Mouse (Mus musculus) brown adipose tissue, adult 24 weeks (tissue): ENCODE data around the gene Dynlt1a. TPM values are rescaled to one million over a fixed set of nuclear protein-coding genes. Genes with fewer than 3 reads are reported as not detected.
"Not testable (repeated sequence)": the region's sequence is repeated elsewhere in the genome, so short reads cannot be mapped to it uniquely, and the experiment has no call there.

Experiments used
- H3K27ac ChIP-seq: fragments of 200-500 bp; replicated peaks from 2 replicates; pipeline ENCODE4 v1.5.1; 2012; ENCODE audit warnings: low read depth, mild to moderate bottlenecking, low read length
- H3K4me1 ChIP-seq: fragments of 200-500 bp; 2 replicates; pipeline ENCODE4 v1.6.1; 2012; ENCODE audit warnings: low read length, mixed read lengths; ENCODE audit not compliant: control insufficient read depth, insufficient read depth, insufficient read length
- H3K4me3 ChIP-seq: fragments of 200-500 bp; 2 replicates; pipeline ENCODE4 v1.5.1; 2012; ENCODE audit warnings: low read depth, mild to moderate bottlenecking, low read length, moderate library complexity; ENCODE audit not compliant: insufficient read depth
- polyA plus RNA-seq: library from polyadenylated mRNA; stranded (reverse); fragments of >200 nt; gene quantifications from 2 replicates; pipeline ENCODE4 v1.2.4, GENCODE M21; 2012; ENCODE audit not compliant: missing spikeins, insufficient read depth, insufficient read length

The Dynlt1a gene
- polyA plus RNA-seq, result 2.0 TPM in 1 of 2 replicates, not detected in the other

DNA sequence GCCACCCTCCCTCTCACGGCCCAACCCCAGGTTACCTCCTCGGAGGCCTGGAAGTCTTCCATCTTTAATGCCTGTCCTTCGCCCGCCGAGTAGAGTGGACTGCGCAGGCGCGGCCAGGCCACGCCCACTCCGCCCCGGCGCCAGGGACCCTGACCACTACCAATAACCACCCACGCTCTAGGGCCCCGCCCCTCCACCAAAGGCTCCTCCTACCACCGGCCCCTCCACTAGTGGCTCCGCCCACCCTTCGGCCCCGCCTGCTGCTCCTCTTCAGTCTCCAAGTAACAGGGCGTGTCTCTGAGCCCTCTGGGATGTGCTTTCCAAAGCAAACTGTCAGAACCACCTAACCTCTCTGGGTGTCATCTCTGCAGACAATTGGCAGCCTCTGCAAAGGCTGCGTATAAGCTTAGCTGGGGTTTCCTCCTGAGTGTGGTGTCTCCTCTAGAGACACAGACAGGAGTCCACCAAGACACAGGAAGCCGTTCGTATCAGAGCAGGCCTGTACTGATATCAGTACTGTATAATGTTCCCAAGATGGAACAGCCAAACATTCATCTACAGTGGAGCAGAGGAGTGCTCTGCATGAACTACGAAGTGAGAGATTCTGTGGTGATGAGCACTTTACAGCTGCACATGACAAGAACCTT lies at the start of gene Dynlt1a:
Dynlt1a (minus strand) TSS at position 162 of the 647 bp plus-strand sequence.
- H3K4me1 ChIP-seq, H3K27ac ChIP-seq: not testable (repeated sequence)

GRCm38 (mm10) chr17:6355256-6355655 lies 38.0 kb upstream of the Dynlt1a start:
- H3K4me1 ChIP-seq, H3K4me3 ChIP-seq, H3K27ac ChIP-seq: not testable (repeated sequence)

More for the DNA sequence above, at the start of gene Dynlt1a:
- peak within 1 kb of the TSS; percentile 56 for H3K4me3 ChIP-seq

GRCm38 (mm10) chr17:6342606-6343294 lies 25.4 kb upstream of the Dynlt1a start:
- H3K4me1 ChIP-seq, H3K27ac ChIP-seq, H3K4me3 ChIP-seq: not testable (repeated sequence)

DNA sequence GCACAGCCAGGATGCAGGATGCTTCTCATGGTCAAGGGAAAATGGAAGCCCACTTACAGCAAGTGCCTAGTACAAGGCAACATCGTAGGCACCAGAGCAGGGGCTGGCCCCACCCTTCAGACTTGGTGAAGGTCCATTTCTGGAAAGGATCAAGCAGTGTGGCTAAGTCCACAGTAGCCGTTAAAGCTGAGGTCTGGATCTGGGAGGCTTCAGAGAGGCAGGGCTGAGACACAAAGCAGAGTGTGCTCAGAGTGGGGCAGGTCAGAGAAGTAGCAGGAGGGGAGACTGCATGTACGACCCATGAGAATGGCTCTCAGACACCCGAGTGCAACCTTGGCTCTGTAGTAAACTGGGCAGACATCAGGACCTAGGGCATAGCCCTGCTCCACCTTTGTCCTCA lies 11.7 kb upstream of the Dynlt1a start:
- not testable (repeated sequence) for H3K27ac ChIP-seq, H3K4me1 ChIP-seq, H3K4me3 ChIP-seq

GRCm38 (mm10) chr17:6327554-6327953 lies 10.3 kb upstream of the Dynlt1a start:
- not testable (repeated sequence) for H3K27ac ChIP-seq, H3K4me1 ChIP-seq, H3K4me3 ChIP-seq

DNA sequence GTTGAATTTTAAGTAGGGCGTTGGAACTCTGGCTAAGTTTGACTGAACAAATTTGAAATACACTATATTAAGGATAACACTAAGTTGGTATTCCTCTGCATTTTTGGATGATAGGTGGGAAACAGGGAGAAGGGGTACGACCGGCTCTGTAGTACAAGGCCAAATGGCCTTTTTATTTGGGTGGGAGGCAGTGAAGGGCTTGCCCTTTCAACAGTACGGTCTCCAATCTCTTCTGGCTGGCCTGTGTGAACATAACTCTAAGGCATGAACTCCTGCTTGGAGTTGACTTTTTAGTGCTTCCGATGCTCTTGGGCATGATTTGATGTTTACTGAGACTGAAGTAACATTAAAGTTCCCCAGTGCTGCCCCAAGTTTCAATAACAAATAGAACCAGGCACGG lies 8.2 kb upstream of the Dynlt1a start:
- H3K4me1 ChIP-seq, H3K27ac ChIP-seq, H3K4me3 ChIP-seq: not testable (repeated sequence)

DNA sequence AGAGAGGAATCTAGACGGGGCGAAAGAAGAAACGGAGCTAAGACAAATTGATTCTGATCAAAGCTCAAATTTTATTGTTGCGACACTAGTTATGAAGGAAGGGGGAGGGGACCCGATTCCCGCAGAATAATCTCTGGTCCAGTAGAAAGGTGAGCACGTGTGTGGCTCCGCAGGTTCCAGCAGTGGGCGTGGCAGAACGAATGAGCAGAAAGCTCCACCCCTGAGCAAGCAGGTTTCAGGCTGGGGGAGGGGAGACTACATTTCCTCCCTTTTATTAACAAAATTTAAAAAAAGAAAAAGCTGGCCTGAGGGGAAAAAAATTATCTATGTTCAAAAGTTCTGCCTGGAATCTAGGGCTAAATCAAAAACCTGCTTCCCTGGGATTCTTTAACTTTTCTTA lies 7.7 kb upstream of the Dynlt1a start:
- not testable (repeated sequence) for H3K27ac ChIP-seq, H3K4me3 ChIP-seq, H3K4me1 ChIP-seq

GRCm38 (mm10) chr17:6321778-6322101 lies 4.4 kb upstream of the Dynlt1a start:
- H3K4me3 ChIP-seq, H3K27ac ChIP-seq, H3K4me1 ChIP-seq: not testable (repeated sequence)

GRCm38 (mm10) chr17:6321081-6321777 lies 3.9 kb upstream of the Dynlt1a start:
- H3K4me1 ChIP-seq, H3K27ac ChIP-seq, H3K4me3 ChIP-seq: not testable (repeated sequence)

DNA sequence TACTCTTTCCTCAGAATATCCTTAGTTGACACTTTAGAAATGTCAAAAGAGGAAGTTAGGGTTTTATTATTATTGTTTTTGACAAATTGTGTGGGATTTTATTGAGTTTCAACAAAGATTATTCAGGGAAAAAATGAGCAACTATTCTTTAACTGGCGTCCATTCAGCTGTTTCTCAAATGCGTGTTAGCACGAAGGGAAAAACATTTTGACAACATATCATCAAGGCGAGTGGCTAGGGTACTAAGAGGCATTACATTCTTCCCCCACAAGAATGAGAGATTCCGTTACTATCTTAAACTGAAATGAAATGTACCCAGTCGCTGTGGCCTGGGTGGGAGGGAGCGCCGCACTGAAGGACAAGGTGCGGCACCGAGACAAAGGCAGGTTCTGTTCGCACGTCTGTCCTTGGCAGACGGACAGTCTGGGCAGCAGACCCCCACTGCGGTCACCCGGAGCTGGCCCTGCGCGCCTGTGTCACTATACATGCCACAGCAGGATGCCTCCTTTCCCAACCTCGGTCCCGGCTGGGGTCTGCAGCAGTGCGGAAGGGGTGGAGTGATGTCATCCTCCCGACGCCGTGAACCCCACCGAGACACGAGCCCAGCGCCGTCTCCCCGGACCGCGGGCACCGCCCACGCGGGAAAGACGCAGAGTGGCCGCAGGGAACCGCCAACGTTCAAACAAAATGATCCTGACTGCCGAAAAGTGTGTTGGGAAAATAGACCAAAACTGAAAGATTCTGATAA lies 747 bp downstream of the Dynlt1a start:
- H3K4me3 ChIP-seq, result peak overlapping the region; percentile 56

DNA sequence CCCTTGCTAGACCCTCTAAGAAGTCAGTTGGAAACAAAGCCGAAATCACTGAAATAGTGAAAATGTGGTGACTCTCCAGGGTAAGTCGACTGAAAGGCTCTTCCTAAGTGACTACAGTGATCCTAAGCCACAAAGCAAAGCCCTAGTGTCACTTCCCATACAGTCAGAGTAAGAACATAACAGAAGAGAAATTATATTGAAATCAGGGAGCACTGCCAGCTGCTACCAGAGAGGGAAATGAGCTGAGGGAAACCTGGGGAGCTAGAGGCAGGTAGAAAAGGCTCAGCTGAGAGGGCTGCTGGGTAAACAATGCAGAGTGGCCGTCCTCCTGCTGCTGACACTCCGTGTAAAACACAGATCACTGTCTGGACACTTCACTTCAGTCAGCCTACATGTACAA lies 1.6 kb downstream of the Dynlt1a start:
- H3K4me1 ChIP-seq, H3K27ac ChIP-seq, H3K4me3 ChIP-seq: not testable (repeated sequence)

More for the DNA sequence above, 747 bp downstream of the Dynlt1a start:
- not testable (repeated sequence) for H3K4me1 ChIP-seq, H3K27ac ChIP-seq

GRCm38 (mm10) chr17:6314493-6314892 lies 2.8 kb downstream of the Dynlt1a start:
- not testable (repeated sequence) for H3K27ac ChIP-seq, H3K4me3 ChIP-seq, H3K4me1 ChIP-seq

GRCm38 (mm10) chr17:6312755-6313154 lies 4.5 kb downstream of the Dynlt1a start:
- not testable (repeated sequence) for H3K4me3 ChIP-seq, H3K4me1 ChIP-seq

DNA sequence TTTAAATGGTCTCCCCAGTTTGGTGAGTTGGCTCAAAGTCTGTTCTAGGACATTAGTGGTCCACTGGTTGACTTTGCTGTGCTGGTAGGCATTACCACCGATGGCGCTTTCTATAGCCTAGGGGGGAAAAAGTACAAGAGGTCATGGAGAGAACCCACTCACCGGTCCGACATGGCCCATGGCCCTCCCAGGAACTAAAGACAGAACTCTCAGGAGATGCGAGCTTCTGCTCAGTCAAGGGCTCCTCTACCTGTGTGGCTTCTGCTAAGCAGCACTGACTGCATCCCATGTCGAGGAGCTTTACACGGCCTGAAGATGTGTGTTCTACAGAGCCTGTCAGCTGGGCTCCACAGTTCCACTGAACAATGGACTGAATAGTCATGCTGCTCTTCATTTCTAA lies 5.6 kb downstream of the Dynlt1a start:
- H3K4me1 ChIP-seq, H3K27ac ChIP-seq, H3K4me3 ChIP-seq: not testable (repeated sequence)

More at GRCm38 (mm10) chr17:6312755-6313154, 4.5 kb downstream of the Dynlt1a start:
- H3K27ac ChIP-seq, result not testable (repeated sequence)

GRCm38 (mm10) chr17:6306503-6306902 lies 10.8 kb downstream of the Dynlt1a start:
- not testable (repeated sequence) for H3K4me1 ChIP-seq, H3K27ac ChIP-seq, H3K4me3 ChIP-seq
